ENCODE assay signal across 12 mouse cellular contexts in the genomic region with DNA sequence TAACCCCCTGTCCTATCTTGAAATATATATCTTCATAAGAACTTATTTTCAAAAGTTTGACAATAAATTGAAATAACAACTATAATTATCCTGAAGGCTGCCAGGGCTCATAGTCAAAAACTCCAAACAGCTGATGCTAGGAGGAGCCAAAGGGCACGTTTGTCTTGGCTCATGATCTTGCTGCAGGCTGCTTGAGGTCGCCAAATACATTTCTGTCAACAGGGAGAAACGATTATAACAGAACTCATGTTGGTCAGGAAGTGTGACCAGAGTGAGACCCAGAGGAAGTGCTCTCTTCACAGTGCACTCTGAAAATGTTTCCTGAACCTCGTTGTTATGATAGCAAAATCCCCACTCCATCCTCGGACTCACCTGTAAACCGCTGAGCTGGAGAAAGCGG.
DNase-seq lines count a peak whose midpoint lies in the region; ATAC-seq lines count a peak whose summit lies in the region.
"Had no signal": no experiment of that assay in that cellular context is flagged by ENCODE, and none has a peak within 500 bp of the region (broad histone marks: within the 10 kb centered on the region; RNA-seq: fewer than 3 reads in every experiment).

No protein-coding gene starts in this region.

- no peaks in the 10 kb centered on the region for H3K36me3 ChIP-seq in heart, embryonic 11.5 days (ENCODE audit: control insufficient read depth, insufficient read depth, low read length)
- H3K36me3 ChIP-seq: limb, embryonic 13.5 days; neural tube, embryonic 15.5 days had no signal

- no peak overlapping the region for H3K4me2 ChIP-seq in heart, embryonic 11.5 days
- H3K4me2 ChIP-seq: limb, embryonic 13.5 days; neural tube, embryonic 15.5 days had no signal

- no peak overlapping the region for H3K4me3 ChIP-seq in heart, embryonic 11.5 days (ENCODE audit: low read depth, low read length)
- H3K4me3 ChIP-seq: limb, embryonic 13.5 days; neural tube, embryonic 15.5 days had no signal

- H3K27ac ChIP-seq in heart, embryonic 11.5 days (ENCODE audit: low read depth, low read length), result no peak overlapping the region
- H3K27ac ChIP-seq: limb, embryonic 13.5 days; macrophage; neural tube, embryonic 15.5 days had no signal

- no peak overlapping the region for H3K9ac ChIP-seq in heart, embryonic 11.5 days (ENCODE audit: low read depth, low read length)
- H3K9ac ChIP-seq: limb, embryonic 13.5 days; neural tube, embryonic 15.5 days had no signal

- H3K27me3 ChIP-seq in heart, embryonic 11.5 days (ENCODE audit: control insufficient read depth, insufficient read depth, low read length), result no peaks in the 10 kb centered on the region
- H3K27me3 ChIP-seq: limb, embryonic 13.5 days; neural tube, embryonic 15.5 days had no signal

- H3K9me3 ChIP-seq in heart, embryonic 11.5 days (replicated peaks; ENCODE audit: control insufficient read depth, low read length), result no peaks in the 10 kb centered on the region
- H3K9me3 ChIP-seq: limb, embryonic 13.5 days; neural tube, embryonic 15.5 days had no signal

- DNase-seq in heart, adult 11 months, result peak; percentile 92
- DNase-seq in heart, adult 8-10 months (ENCODE audit: low spot score), result peak; percentile 62
- peak; percentile 54 for DNase-seq in kidney, adult 11 months
- DNase-seq in kidney, postnatal 4 days, result peak; percentile 83 to 86
- no peak for DNase-seq in layer of hippocampus, postnatal 25 days (ENCODE audit: extremely low spot score in 1 of 2, low spot score in 1 of 2)
- DNase-seq in thymus, adult 18-20 months, result no peak

- H3K4me1 ChIP-seq in heart, embryonic 11.5 days (ENCODE audit: control insufficient read depth, insufficient read depth, low read length), result no peaks in the 10 kb centered on the region
- H3K4me1 ChIP-seq: limb, embryonic 13.5 days; neural tube, embryonic 15.5 days had no signal

- WGBS in heart, embryonic 11.5 days (ENCODE audit: insufficient replicate concordance), result 57% methylated on average over 7 of the region's 7 CpGs

- ATAC-seq in heart, embryonic 11.5 days (replicated peaks; ENCODE audit: insufficient number of reproducible peaks, low FRiP score, low TSS enrichment), result no peak
- ATAC-seq in erythroblast, adult 5-6 weeks (replicated peaks; ENCODE audit: low FRiP score, poor library complexity, severe bottlenecking), result no peak
- ATAC-seq: forebrain, embryonic 16.5 days had no signal

Comparison
In these comparisons a context has a peak if more than half of its experiments do, and no peak if none do; other contexts are left out.
1. DNase-seq: peak in heart, adult 11 months (single experiment), heart, adult 8-10 months (single experiment), kidney, adult 11 months (single experiment) and kidney, postnatal 4 days (2 of 2); none in layer of hippocampus, postnatal 25 days (0 of 2) and thymus, adult 18-20 months (0 of 2).